Mouse (Mus musculus): Measurements from ENCODE around the gene Lmod3. TPM values are rescaled to one million over a fixed set of nuclear protein-coding genes. Genes with fewer than 3 reads are reported as not detected.

The Lmod3 gene
- total and polyA plus RNA-seq, 2 experiments: 0.07 to 0.28 TPM

DNA sequence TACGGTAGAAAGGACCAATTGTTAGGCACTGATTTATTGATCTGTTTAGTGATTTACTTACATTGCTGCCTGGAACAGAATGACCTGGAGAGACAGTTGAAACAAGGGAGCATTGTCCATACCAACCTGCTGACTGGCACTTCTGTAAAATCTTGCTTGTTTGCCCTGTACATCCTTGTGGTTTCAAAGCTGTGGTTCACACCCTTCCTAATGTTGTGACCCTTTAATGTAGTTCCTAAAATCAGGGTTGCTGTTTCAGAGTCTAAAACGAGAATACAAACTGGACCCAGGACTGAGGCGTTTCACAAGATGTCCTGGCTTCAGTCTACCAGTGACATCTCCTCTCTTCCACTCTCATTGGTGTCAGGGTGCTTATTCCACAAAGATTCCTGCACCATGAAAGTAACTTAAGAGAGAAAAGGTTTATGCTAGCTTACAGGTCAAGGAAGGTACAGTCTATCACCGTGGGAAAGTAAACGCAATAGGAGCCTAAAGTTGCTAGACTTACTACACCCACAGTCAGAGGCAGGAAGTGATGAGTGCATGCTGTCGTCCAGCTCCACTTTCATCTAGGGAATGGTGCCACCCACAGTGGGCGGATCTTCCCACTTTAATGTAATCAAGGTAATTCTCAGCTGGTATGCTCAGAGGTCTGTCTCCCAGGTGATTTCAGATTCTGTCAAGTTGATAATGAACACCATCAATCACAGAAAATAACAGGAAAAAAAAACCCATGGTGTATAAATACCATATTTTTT, 17.5 kb downstream of the Lmod3 start:
- Histone ChIP-seq H3K36me3 (ENCODE audit: control insufficient read depth, insufficient read depth, low read length) (peaks cover 29% of the 10 kb centered on the region), H3K27me3 (ENCODE audit: control insufficient read depth, insufficient read depth, low read length) (no peaks in the 10 kb centered on the region), H3K27ac (replicated peaks; ENCODE audit: insufficient read depth, low read depth, low read length) (no peak overlapping the region), H3K9ac (ENCODE audit: low read depth, low read length) (no peak overlapping the region), H3K4me1 (ENCODE audit: control insufficient read depth, insufficient read depth, low read length) (no peaks in the 10 kb centered on the region), H3K79me2 (ENCODE audit: control insufficient read depth, insufficient read depth, low read length) (no peaks in the 10 kb centered on the region), H3K4me3 (ENCODE audit: insufficient read depth, low read depth, low read length) (no peak overlapping the region)
- WGBS: 71% methylated on average over 7 of the region's 7 CpGs
- DNase-seq (ENCODE audit: extremely low read depth, low read depth, low spot score): no peak
- TF ChIP-seq CTCF (IDR thresholded peaks at IDR 0.05; ENCODE audit: low read depth, low read length): no peak
- no peak for TF ChIP-seq POLR2A (IDR thresholded peaks at IDR 0.05; ENCODE audit: extremely low read depth, insufficient read depth, low read length)

DNA sequence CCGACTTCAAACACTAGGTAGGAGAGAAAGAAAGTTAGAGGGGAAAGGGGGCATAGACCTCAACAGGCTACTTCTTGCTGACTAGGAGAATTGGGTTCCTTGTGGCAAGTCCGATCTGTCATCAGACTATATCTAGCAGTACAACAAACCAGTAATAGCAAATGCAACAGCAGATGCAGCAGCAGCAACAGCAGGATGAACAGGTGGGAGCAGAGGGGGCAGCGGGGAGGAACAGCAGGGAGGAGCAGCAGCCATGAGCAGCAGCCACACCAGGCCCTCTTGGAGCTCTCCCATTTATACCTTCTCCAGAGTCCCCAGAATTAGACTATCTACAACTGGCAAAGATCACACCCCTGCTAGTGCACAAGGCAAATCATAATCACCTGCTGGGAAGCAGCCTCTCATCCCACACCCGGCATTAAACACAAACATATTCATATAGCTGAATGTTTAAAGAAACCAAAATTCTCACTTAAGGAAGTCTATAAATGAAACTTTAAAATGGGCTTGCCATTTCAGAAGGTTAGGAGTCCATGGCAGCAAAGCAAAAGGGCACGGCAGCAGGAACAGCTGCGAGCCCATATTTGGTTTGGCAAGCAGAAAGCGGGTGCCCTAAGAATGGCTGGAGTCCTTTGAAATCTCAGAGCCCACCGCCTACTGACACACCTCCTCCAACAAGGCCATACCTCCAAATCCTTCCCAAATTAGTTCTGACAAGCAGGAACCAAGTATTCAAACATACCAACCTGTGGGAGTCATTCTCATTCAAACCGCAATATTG, 25.3 kb downstream of the Lmod3 start:
- WGBS: 98% methylated on average over 9 of the region's 9 CpGs
- H3K27ac ChIP-seq (replicated peaks; ENCODE audit: insufficient read depth, low read depth, low read length): no peak overlapping the region
- H3K4me3 ChIP-seq (ENCODE audit: insufficient read depth, low read depth, low read length): no peak overlapping the region
- H3K27me3 ChIP-seq (ENCODE audit: control insufficient read depth, insufficient read depth, low read length): no peaks in the 10 kb centered on the region
- no peak overlapping the region for H3K9ac ChIP-seq (ENCODE audit: low read depth, low read length)
- H3K4me1 ChIP-seq (ENCODE audit: control insufficient read depth, insufficient read depth, low read length): no peaks in the 10 kb centered on the region
- TF ChIP-seq CTCF (IDR thresholded peaks at IDR 0.05; ENCODE audit: low read depth, low read length) (no peak), POLR2A (IDR thresholded peaks at IDR 0.05; ENCODE audit: extremely low read depth, insufficient read depth, low read length) (no peak)
- DNase-seq (ENCODE audit: extremely low read depth, low read depth, low spot score): no peak
- H3K36me3 ChIP-seq (ENCODE audit: control insufficient read depth, insufficient read depth, low read length): peaks cover 23% of the 10 kb centered on the region
- H3K79me2 ChIP-seq (ENCODE audit: control insufficient read depth, insufficient read depth, low read length): 0 out of 2 replicates have a peak, but pooled peaks cover 2% of the 10 kb centered on the region

DNA sequence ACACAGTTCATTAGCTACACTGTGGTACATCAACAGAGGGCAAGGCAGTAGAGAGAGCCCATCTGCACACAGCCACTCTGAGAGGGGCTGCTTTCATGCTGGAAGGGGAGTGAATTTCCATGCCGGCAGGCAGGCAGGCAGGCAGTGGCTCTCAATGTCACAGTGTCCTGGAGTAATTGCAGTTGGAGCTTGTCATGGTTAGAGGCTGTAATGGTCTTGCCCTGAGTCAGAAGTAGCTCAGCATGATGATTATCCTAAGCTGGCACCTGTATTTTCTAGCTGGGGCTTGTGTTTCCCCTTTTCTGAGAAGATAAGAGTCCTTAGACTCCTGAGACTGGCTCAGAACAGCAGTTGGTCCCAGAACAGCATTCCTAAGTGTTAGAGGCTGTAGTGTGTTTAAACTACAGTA, 26.5 kb downstream of the Lmod3 start:
- H3K27ac ChIP-seq (replicated peaks; ENCODE audit: insufficient read depth, low read depth, low read length): no peak overlapping the region

DNA sequence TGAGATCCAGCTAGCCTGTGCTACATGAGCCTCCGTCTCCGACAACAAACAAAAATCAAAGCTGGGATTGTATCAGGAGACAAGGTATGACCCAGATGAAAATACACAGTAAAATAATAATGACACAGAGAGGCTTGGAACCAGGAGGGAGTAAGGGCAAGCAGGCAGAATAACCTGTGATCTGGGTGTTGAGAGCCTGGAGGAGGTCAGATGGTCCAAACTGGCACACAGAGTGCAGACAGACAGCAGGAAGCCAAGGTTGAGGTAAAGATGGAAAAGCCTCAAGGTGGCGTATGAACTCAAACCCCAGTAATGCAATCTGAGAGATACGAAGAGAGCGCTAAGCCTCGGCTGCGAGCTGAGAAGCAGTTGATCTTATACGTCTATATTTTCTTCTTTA, 28.1 kb downstream of the Lmod3 start:
- H3K27ac ChIP-seq (replicated peaks; ENCODE audit: insufficient read depth, low read depth, low read length): no peak overlapping the region
- peaks cover under 1% of the 10 kb centered on the region for H3K36me3 ChIP-seq (ENCODE audit: control insufficient read depth, insufficient read depth, low read length)
- H3K4me1 ChIP-seq (ENCODE audit: control insufficient read depth, insufficient read depth, low read length): no peaks in the 10 kb centered on the region
- no peak for DNase-seq (ENCODE audit: extremely low read depth, low read depth, low spot score)
- H3K4me3 ChIP-seq (ENCODE audit: insufficient read depth, low read depth, low read length): no peak overlapping the region
- H3K27me3 ChIP-seq (ENCODE audit: control insufficient read depth, insufficient read depth, low read length): no peaks in the 10 kb centered on the region
- no peak for TF ChIP-seq CTCF (IDR thresholded peaks at IDR 0.05; ENCODE audit: low read depth, low read length)
- no peak for TF ChIP-seq POLR2A (IDR thresholded peaks at IDR 0.05; ENCODE audit: extremely low read depth, insufficient read depth, low read length)
- WGBS: 99% methylated on average over 8 of the region's 8 CpGs
- no peak overlapping the region for H3K9ac ChIP-seq (ENCODE audit: low read depth, low read length)
- H3K79me2 ChIP-seq (ENCODE audit: control insufficient read depth, insufficient read depth, low read length): peaks cover 2% of the 10 kb centered on the region; the same call in 1 of the 2 replicates

More for the DNA sequence above, 26.5 kb downstream of the Lmod3 start:
- peaks cover 2% of the 10 kb centered on the region; the same call in 1 of the 2 replicates for H3K79me2 ChIP-seq (ENCODE audit: control insufficient read depth, insufficient read depth, low read length)
- no peak overlapping the region for H3K4me3 ChIP-seq (ENCODE audit: insufficient read depth, low read depth, low read length)
- no peaks in the 10 kb centered on the region for H3K27me3 ChIP-seq (ENCODE audit: control insufficient read depth, insufficient read depth, low read length)
- TF ChIP-seq CTCF (IDR thresholded peaks at IDR 0.05; ENCODE audit: low read depth, low read length) (no peak), POLR2A (IDR thresholded peaks at IDR 0.05; ENCODE audit: extremely low read depth, insufficient read depth, low read length) (no peak)
- no peak overlapping the region for H3K9ac ChIP-seq (ENCODE audit: low read depth, low read length)
- H3K36me3 ChIP-seq (ENCODE audit: control insufficient read depth, insufficient read depth, low read length): peaks cover 11% of the 10 kb centered on the region; the same call in 1 of the 2 replicates
- H3K4me1 ChIP-seq (ENCODE audit: control insufficient read depth, insufficient read depth, low read length): no peaks in the 10 kb centered on the region
- WGBS: 94% methylated on average over 1 of the region's 1 CpGs
- no peak for DNase-seq (ENCODE audit: extremely low read depth, low read depth, low spot score)

DNA sequence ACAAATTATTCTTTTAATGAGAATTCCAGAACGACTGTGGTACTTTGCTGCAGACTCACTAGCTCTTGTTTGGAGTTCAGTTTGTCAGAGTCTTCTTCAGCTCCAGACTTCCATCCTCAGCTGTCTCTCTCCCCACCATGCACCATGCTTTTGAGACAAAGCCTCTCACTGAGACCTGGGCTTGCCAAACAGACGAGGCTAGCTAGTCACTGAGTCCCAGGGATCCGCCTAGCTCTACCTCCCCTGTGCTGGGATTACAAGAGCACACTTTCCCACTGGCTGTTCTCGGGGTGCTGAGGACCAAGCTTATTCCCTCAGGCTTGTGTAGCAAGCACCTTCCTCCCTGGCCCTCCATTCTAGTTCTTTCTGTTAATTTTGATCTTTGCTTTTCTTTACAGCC, 29.0 kb downstream of the Lmod3 start:
- Histone ChIP-seq H3K27ac (replicated peaks; ENCODE audit: insufficient read depth, low read depth, low read length) (no peak overlapping the region), H3K4me1 (ENCODE audit: control insufficient read depth, insufficient read depth, low read length) (no peaks in the 10 kb centered on the region)
- WGBS: 88% methylated on average over 4 of the region's 4 CpGs

More for the DNA sequence above, 29.0 kb downstream of the Lmod3 start:
- no peak overlapping the region for H3K4me3 ChIP-seq (ENCODE audit: insufficient read depth, low read depth, low read length)
- H3K9ac ChIP-seq (ENCODE audit: low read depth, low read length): no peak overlapping the region
- H3K36me3 ChIP-seq (ENCODE audit: control insufficient read depth, insufficient read depth, low read length): no peaks in the 10 kb centered on the region; the same call in 1 of the 2 replicates
- no peak for DNase-seq (ENCODE audit: extremely low read depth, low read depth, low spot score)
- TF ChIP-seq POLR2A (IDR thresholded peaks at IDR 0.05; ENCODE audit: extremely low read depth, insufficient read depth, low read length): no peak
- no peak for TF ChIP-seq CTCF (IDR thresholded peaks at IDR 0.05; ENCODE audit: low read depth, low read length)
- no peaks in the 10 kb centered on the region for H3K27me3 ChIP-seq (ENCODE audit: control insufficient read depth, insufficient read depth, low read length)
- H3K79me2 ChIP-seq (ENCODE audit: control insufficient read depth, insufficient read depth, low read length): peaks cover 2% of the 10 kb centered on the region; the same call in 1 of the 2 replicates

Measured in liver, adult 2 months (tissue).